Mouse (Mus musculus) layer of hippocampus, adult 9-11 months (tissue): Measurements from ENCODE around the gene Psd.

Experiments used
- DNase-seq: peaks from one replicate; pipeline ENCODE4 v3.0.0; 2022

Gene Psd

DNA sequence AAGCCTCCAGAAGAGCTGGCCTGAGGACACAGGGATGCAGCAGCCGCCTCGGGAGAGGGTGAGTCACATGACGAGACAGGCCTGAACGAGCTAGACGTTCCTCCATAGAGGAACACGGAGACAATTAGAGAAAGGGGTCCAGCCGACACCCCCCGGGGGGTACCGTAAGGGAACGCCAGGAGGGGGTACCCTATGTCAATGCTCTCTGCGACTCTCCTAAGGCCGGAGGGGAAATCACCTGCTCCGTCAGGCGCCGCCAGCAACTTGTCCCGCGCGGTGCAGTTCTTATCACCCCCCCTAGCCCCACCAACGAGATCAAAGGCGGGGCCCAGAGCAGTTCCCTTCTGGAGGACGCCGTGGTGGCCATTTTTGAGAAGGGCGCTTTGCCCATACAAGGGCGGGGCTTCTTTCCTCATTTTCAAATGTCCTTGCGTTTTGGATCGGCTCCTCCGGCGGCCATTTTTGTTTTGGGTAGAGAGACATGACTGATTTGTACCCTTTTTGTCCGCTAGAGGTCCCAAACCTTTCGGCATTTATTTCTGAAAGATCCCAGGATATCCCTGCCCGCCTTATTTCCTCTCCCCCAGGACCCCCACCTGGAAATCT is 11.5 kb upstream of the Psd start, which contains the start of gene Cuedc2:
Gene Cuedc2, minus strand, starts transcription at position 372 of the 606 bp plus-strand sequence.
- DNase-seq, result peak; percentile 96

DNA sequence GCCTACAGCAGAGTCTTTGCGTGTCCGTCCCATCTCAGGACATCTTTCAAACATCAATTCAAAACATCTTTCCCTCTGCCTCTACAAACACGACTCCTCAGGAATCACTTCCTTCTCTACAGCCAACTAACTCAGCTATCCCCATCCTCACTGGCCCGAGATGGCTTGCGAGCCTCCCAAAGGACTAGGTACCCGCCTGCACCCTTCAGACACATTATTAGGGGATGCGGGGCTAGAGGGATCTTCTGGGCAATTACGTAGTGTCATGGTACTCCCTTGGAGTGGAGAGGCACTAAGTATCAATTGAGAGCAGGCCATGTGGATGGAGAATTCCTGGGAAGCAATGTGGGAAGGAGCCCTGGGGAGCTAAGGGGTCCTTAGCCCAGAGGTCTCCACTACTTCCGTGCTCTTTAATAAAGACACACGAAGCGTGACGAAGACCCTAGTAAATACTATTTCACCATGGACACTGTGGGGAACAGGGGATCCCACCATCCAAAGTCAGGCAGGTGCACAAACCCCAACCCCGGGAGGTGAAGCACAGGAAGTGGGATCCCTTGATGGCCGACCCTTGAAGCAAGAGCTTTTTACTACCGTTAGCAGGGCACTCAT is 10.9 kb upstream of the Psd start:
- DNase-seq, result no peak

DNA sequence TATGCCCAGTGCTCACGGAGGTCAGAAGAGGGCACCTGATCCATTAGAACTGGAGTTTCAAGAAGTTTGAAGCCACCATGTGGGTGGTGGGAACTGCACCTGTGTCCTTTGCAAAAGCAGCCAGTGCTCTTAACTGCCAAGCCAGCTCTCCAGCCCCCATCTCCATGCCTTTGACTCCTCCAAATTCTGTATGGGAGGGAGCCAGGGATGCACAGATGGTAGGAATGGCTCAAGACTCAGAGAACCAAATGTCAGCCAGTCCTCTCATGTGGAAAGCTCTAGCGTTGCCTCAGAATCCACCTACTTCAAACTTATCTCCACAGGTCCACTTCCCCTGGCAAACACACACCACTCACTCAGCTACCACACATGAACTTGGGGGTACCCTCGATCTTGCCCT is 7.0 kb upstream of the Psd start:
- DNase-seq, result peak; percentile 32

DNA sequence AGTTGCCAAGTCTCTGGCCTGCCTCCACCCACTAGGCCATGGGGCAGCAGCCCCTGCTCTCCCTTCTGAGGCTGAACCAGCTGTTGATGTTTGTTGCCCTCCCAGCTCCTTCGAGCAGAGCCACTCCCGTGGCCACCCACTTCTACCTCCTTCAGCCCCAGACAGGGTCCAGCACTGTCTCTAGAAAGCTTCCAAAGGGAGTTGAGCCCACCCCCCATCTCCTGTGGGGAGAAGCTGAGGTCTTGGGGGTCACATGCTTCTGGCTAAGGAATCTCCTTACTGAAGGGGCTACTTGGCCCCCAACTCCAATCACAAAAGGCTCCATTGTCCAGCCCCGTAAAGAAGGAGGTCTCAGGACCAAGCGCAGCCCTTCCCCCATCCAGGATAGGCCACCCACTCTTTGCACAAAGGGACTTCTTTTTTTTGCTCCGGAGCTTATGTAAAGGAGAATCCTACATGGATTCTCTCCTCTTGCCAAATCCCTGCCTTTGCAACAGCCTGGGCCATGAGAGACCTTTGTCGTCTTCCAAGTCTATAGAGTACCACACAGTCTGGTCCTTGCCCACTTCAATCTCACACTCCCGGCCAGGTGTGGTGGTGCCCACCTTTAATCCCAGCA is 5.9 kb upstream of the Psd start:
- no peak for DNase-seq

DNA sequence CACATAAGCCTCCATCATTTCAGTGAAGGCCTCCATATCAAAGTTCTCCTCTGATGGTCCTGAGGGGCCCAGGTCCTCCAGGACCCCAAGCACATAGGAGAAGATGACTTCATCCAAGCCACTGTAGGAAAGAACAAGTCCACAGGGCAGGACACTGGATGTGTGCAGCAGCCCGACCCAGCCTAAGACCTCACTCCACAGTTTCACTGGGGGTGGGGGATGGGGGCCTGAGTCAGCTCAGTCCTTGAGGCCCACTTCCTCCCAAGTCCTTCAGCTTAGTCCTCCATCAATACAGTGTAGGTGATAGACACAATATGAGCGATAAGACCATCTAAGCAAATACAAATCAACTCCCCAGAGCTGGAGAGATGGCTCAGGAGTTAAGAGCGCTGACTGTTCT is 5.0 kb upstream of the Psd start:
- no peak for DNase-seq

DNA sequence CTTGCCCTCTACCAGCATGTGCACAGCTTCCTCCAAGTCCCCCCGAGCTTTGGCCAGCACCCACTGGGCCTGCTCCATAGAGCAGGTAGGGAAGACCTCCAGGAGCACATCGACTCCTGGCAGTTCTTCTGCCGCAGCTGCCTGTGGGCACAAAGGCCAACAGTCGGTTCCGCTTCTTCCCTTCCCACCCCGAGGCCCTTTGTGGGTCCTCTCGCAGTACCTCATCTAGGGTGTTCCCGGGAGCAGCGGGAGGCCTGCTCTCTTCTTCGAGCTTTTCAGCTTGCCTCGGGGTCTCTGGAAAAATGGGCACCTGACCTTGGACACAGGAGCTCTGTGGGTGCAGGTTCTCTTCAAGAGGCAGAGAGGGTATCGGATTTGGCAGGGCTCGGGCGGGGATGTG is 4.4 kb upstream of the Psd start:
- peak; percentile 9 for DNase-seq

DNA sequence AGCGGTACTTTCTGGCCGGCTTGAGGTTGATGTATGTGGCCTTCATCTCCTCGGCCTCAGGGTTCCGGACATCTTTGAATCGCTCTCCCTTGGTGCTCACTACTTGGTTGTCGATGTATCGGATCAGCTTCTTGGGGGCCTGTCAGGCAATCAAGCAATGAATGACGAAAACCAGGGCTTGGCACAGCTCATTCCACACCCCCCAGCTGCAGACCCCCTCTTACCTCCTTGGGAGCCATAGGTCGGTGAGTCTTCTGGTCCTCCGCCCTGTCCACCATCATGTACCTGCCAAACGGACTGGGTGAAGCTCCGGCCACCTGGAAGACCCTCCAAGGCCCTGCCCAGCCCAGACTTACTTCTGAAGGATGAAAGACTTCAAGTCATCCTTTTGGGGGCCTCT is 3.7 kb upstream of the Psd start:
- DNase-seq, result peak; percentile 14

DNA sequence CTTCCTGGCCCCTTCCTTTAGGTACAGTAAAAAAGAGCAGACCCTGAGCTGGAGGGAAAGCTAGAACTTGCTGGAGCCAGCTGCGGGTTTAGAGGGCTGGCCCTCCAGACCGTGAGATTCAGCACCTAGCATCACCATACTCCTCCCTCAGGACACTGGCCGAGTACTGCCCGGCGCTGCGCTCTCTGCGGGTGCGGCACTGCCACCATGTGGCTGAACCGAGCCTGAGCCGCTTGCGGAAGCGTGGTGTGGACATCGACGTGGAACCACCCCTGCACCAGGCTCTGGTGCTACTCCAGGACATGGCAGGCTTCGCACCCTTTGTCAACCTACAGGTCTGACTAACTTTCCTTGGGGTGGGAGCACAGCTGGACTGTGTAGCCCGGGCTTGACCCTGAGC is 3.0 kb upstream of the Psd start:
- DNase-seq, result peak; percentile 72

DNA sequence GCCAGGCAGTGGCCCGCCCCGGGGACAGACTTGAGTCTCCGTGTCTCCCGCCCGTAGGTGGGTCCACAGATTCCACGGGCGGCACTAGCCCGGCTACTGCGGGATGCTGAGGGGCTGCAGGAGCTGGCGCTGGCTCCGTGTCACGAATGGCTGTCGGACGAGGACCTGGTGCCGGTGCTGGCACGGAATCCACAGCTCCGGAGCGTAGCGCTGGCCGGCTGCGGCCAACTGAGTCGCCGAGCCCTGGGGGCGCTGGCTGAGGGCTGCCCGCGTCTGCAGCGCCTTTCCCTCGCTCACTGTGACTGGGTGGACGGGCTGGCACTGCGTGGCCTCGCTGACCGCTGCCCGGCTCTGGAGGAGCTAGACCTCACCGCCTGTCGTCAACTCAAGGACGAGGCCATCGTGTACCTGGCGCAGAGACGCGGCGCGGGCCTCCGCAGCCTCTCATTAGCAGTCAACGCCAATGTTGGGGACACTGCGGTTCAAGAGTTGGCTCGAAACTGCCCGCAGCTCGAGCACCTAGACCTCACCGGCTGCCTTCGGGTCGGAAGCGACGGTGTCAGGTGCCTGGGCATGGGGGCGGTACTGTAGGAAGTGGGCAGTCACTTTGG is 2.2 kb upstream of the Psd start:
- DNase-seq, result peak; percentile 14

DNA sequence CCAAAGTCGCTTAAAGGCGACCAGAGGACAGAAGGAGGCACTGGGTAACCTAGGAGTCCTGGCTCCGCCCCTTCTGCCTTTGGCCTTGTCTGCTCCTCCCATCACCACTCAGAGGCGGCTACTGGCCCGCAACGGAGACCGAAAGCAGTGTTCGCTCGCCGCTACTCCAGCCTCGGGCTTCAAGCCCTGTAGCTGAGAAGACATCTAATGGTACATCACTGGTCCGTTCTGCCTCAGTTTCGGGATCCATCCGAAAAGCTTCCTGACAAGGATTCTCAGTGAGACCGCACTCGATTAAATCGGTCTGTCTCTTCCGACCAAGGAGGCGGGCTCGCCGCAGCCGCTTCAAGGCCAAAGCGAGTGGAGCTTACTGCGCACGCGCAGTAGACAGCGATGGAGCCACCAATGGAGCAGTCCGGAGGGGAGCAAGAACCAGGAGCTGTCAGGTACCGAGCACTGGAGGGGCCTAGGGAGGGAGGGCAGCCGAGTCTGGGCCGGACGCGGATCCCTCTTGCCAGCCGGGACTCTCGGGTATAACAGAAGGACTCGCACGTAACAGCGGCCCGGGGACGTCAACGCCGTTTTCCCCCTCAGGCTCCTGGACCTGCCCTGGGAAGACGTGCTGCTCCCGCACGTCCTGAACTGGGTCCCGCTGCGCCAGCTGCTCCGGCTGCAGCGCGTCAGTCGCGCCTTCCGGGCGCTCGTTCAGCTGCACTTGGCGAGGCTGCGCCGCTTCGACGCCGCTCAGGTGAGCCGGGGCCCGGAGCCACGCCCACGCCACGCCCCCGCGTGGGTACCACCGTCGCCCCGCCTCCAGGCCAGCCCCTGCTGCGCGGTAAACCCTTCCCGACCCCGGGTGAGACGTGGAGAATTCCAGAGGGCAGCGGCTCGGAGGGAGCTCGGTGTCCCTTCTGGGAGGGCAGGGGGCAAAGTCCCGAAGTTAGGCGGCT is 1.4 kb upstream of the Psd start, which contains the start of gene Fbxl15:
Gene Fbxl15, plus strand, starts transcription at position 104 of the 950 bp plus-strand sequence.
- peak; percentile 98 for DNase-seq

DNA sequence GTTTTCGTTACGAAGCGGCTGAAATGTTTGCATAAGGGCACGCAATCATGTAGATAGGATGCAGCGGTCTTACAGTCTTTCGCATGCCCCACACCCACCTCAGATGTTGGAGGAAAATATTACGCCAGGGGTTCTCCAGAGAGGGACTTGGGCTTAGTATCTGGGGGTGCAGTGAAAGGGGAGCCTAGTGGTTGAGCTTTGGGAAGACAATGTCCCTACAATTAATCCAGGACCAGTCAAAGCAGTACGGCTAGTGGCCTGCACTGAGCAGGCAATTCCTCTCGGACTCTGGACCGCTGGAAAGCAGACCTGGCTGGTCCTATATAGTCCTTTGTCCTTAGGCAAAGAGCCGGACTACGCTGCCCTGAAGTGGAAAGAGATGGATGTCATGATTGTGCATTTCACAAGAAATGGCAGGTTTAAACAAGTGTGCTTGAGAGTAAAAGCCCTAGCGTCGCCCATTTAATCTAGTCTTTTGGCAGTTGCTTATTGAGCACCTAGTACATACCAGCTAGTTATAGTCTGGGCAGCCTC is 642 bp upstream of the Psd start:
- DNase-seq, result no peak

DNA sequence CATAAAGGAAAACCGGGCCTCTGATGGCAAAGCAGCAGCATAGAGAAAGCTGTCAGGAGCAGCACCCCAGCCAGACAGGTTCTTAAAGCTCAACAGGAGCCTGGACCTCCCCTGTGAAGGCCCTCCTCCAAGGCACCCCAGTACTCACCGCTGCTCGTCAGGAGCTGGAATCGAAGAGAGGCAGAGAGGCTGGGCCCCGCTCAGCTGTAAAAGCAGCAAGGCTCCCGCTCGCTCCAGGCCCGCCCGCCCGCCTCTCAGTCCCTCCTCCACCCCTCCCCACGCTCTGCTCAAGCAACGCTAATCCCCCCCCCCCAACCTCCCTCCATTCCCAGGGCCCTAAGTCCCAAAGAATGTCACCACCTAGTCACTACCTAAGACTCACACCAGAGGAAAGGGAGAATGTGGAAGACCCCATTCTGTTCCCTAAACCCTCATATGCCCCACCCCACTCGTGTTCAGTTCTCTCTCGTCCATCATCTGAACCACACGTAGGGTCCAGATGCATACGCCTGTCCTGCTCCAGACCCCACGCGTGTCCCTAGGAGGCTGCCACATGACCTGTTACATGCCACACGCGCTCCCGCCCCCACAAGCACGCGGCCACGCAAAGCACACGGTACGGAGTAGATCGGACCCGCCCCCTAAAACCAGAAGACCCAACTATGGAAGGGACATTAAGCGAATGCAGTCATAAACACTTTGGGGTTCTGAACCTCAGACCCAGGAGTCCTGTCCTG is 769 bp downstream of the Psd start:
- DNase-seq, result peak; percentile 56

DNA sequence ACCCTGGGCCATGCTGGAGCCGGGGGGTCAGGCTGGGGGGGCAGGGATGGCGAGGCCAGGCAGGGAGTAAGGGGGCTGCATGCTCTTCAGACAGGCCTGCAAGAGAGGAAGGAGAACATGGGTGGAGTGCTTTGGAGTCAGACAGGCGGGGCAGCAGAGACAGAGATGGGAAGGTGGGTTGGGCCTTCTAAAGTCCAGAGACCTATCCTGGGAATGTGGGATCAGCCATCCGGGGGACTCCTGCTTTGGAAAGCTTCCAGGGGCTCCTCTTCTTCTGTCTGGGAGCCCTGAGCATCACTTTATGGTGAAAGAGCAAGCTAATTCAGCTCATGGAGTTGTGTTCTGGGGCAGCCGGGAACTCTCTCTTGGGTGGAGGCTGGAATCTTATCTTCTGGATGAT is 2.0 kb downstream of the Psd start:
- DNase-seq, result no peak

DNA sequence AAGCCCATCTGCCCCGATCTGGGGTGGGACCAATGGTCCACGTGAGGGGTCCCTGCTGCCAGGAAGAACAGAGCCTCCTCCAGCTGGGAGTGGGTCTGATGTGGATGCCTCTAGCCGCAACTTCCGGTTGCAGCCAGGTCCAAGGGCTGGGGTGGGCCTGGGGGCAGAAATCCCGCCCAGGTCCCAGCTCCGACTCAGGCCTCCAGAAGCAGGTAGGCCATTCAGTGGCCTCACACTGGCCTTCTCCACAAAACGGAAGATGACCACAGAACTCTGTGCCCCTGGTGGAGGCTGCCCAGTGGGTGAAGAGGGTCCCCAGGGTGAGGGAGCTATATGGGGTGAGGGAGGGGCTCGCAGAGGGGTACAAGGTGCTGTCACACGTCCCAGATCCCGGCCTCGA is 2.6 kb downstream of the Psd start:
- DNase-seq, result no peak

DNA sequence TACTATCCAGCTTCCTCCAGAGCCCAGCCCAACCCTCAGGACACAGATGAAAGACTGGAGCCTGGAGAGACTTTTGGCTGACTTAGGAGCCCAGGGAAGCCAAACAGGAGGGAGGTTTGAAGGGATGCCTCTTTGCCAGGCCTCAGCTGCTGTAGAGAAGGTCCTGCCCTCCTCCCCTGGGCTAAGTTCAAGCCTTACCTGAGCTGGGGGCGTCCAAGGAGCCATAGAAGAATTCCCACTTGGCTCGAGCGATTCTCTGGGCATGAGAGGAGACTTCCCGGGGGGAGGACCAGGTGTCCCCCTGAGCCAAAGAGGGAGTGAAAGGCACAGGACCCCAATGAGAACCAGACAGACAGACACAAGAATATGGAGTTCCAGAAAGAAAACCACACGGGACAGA is 3.2 kb downstream of the Psd start:
- no peak for DNase-seq

DNA sequence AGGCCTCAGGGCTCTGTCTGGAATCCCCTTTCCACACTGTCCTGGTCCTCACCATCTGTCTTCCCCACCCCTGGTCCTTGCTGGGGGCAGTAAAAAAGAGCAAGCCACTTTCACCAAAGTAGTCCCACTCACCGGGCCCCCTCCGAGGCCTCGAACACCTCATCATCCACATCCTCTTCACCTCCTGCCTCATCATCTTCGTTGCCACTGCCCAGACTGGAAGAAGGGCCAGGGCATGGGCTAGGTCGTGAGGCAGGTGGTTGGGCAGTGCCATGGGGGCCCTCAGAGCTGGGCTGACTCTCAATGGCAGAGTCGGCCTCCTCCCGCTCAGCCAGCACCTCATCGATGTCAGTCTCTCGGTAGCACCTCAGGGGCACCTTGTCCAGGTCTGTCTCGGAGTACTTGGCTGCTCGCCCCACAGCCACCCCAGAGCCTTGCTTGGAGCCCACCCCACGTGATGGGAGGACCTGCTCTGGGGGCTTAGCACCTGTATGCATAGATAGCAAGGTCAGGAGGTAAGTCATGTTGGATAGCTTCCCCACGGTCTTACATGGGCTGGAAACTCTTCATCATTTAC is 3.9 kb downstream of the Psd start:
- no peak for DNase-seq

DNA sequence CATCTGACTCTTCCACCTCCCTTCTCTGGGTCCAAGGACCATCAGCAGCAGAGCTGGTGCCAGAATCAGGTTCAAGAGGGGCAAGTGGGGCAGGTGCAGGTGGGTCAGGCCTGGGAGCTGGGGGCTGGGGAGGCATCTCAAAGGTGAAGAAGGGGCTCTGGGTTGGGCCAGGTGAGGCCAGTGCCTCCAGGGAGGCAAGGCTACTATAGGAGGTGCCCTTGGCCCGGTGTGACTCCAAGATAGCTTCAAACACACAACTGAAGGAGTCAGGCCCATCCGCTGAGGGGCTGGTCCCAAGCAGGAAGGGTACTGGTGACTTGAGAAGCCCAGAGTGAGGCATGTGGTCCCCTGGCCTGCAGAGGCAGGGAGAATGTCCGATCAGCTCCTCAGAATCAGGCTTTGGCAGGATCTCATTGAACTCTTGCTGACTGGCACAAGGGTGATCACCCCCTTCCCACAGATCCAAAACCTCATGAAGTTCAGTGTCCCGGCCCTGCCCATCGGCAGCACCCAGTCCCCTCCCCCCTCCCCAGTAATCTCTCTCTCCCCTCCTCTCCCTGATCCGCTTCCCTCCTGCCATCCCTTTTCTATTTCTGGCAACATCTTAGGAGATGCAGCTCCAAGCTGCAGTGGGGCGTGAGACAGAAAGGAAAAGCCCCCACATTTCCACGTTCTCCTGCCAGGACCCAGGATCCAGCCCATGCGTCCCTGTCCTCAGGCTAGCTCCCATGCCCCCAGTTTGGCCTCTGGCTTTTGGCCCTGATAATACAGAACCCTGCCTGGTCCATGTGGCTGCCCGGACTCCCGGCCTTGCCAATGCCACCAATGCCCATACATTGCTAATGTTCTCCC is 4.6 kb downstream of the Psd start:
- DNase-seq, result no peak

DNA sequence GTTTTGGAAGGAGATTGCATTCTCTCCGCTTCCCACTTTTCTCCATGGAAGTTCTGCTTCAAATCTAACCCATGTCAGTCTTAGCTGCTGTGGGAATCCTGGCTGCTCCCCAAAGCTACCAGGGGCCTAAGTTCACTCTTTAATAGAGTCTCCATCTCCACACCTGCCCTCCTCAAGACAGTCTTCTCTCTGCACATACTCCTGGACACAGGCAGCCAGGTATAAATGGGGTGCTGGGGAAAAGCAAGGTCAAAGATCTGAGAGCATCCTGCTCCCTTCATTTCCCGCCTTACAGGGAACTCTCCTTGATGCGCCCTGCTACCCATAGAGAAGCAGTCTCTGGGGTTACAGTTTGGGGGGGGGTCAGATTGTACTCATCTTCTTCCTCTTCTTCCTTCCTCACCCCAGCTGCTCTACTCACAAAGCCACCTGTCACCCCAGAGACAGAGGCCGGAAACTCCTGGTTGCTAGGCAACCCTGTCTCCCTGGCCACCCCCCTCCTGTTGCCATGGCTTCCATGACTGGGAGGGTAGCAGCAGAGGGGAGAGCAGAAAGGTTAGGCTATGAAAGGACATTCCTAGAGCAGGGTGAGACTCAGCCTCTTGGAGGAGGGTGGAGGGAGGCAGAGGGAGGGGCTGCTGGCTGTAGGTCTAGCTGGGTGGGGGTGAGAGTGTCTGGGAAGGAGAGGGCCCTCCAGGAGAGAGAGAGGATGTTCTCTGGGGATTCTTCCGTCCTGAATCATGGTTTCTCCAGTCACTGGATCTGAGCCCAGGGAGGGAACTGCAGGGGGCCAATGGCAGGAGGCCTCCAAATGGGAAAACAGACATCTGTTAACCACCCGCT is 5.6 kb downstream of the Psd start:
- peak; percentile 77 for DNase-seq

DNA sequence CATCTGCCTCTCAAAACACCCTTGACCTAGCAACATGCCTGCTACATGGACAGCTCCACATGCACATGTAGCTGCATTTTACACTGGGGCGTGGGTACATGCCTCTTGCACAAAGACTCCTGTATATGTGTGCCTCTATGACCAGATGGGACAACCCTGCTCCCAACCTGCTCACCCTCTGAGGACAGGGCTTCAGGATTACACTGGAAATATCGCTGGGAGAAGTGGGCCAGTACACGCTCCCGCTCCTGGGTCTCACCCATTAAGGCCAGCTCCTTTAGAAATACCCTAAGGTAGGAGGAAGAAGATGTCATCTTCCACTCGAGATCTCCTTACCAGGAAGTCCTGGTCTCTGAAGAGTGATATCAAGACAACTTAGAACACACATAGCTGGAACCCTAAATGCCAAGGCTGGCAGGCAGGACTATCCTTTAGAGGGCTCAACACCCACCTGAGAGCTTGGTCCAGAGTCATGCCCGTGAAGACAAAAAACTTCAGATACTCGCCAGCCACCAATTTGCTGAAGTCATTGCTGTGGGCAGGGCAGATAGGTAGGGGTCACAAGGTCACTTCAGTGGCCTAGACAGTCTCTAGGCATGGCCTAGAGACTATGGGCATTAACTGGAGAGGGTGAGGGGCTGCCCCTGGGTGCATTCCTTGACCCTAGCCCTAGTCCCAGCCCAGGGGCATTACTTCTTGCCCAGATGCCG is 6.7 kb downstream of the Psd start:
- DNase-seq, result no peak
